Mouse (Mus musculus) kidney, adult 2 months (tissue): ENCODE measurements around the gene Zfp273. TPM values are rescaled to one million over a fixed set of nuclear protein-coding genes. Genes with fewer than 3 reads are reported as not detected.

Experiments
- DNase-seq: peaks from one replicate; pipeline ENCODE4 v3.0.0; 2021
- H3K27ac ChIP-seq: fragments of 200-500 bp; 2 replicates; pipeline ENCODE4 v1.5.1; 2012; ENCODE audit warnings: low read depth, low read length, control low read depth, inconsistent platforms; ENCODE audit not compliant: insufficient read depth
- H3K27me3 ChIP-seq: fragments of 200-500 bp; replicated peaks from 2 replicates; pipeline ENCODE4 v1.6.1; 2012; ENCODE audit warnings: mild to moderate bottlenecking, moderate library complexity, low read length, inconsistent platforms; ENCODE audit not compliant: control insufficient read depth, insufficient read depth
- H3K36me3 ChIP-seq: fragments of 200-500 bp; 2 replicates; pipeline ENCODE4 v1.6.1; 2012; ENCODE audit warnings: mild to moderate bottlenecking, moderate library complexity, low read length, inconsistent platforms; ENCODE audit not compliant: control insufficient read depth, insufficient read depth
- H3K4me1 ChIP-seq: fragments of 200-500 bp; 2 replicates; pipeline ENCODE4 v1.6.1; 2011; ENCODE audit warnings: low read length; ENCODE audit not compliant: control insufficient read depth, insufficient read depth
- H3K4me3 ChIP-seq: fragments of 200-500 bp; 2 replicates; pipeline ENCODE4 v1.5.1; 2011; ENCODE audit warnings: mild to moderate bottlenecking, low read depth, low read length, control low read depth; ENCODE audit not compliant: insufficient read depth
- CTCF ChIP-seq: fragments of 200-500 bp; conservative IDR thresholded peaks from 2 replicates; pipeline ENCODE4 v1.5.1; 2011; ENCODE audit warnings: low read depth, mild to moderate bottlenecking, control low read depth, low read length, moderate library complexity, mixed read lengths; ENCODE audit not compliant: insufficient read depth, insufficient read length
- POLR2A ChIP-seq: fragments of 200-500 bp; IDR thresholded peaks from one replicate; pipeline ENCODE4 v1.6.1; 2011; ENCODE audit warnings: low read depth, low read length, control low read depth
- WGBS: fragments of 180-500 bp; shearing (Covaris S2); methylation state at CpG from one replicate; pipeline ENCODE4 v1.1.7; 2018; 5-methylcytosine and 5-hydroxymethylcytosine counted together
- polyA plus RNA-seq: library from polyadenylated mRNA; depleted of rRNA; stranded (reverse); fragments of >200 nt; gene quantifications from 2 replicates; pipeline ENCODE4 v1.2.3, GENCODE M21; 2012

Zfp273 gene
- polyA plus RNA-seq, 1 experiment = 1.1 TPM

DNA sequence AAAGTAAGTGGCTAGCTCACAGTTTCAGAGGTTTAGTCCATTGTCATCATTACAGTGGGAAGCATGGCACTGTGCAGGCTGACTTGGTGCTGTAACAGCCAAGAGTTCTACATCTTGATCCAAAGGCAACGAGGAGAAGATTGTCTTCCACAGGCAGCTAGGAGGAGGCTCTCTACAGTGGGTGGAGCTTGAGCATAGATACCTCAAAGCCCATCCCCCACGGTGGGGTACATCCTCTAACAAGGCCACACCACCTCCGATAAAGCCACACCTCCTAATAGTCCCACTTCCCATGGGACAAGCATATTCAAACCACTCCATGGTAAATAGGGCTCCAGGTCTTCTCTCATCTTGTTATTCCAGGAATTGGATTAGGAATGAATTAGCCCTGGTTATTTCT is 36.8 kb downstream of the Zfp273 start:
- H3K36me3 ChIP-seq = no peaks in the 10 kb centered on the region
- H3K4me3 ChIP-seq = no peak overlapping the region
- H3K27ac ChIP-seq = no peak overlapping the region
- TF ChIP-seq CTCF (no peak), POLR2A (no peak)
- H3K4me1 ChIP-seq = no peaks in the 10 kb centered on the region
- 84% methylated on average over 3 of the region's 3 CpGs for WGBS
- no peak for DNase-seq
- H3K27me3 ChIP-seq = no peaks in the 10 kb centered on the region

DNA sequence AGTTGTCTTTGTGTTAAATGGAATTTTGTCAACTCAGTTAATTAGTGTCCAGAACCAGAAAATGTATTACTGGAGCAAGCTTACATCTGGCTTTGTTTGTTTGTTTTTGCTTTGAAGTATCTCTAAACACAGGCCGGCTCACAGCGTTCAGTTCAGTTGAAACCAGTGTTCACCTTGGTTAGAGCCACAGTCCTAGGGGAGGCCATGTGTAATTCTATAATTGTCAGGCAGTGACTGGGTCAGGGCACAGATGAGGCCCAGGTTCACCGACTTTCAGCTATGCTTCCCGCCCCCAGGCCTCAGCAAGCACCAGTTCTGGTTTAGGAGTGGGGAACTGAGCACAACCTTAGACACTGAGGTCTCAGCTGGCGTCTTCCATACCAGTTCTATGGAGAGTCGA is 39.6 kb downstream of the Zfp273 start:
- Histone ChIP-seq H3K36me3 (no peaks in the 10 kb centered on the region), H3K27me3 (no peaks in the 10 kb centered on the region), H3K27ac (no peak overlapping the region), H3K4me1 (no peaks in the 10 kb centered on the region), H3K4me3 (no peak overlapping the region)
- 49% methylated on average over 6 of the region's 6 CpGs for WGBS
- TF ChIP-seq POLR2A (no peak), CTCF (no peak)
- DNase-seq = no peak

DNA sequence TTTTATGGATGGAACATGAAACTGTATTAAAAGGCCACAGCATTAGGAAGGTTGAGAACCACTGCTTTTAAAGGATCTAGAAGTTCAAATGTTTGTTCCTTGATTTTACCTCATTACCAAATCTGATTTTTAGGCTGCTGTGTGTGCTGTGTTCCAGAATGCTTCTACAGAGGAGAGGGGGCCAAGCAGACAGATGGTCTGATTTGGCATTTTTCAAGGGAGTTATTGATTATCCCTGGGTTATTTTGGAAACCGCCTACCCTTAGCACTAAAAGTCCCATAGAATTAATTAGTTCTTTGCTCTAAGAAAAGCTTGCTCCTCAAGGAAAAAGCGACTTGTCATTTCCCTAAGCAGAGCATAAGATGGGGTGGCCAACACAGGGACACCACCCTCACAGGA is 40.4 kb downstream of the Zfp273 start:
- H3K4me3 ChIP-seq = no peak overlapping the region
- no peaks in the 10 kb centered on the region for H3K36me3 ChIP-seq
- no peaks in the 10 kb centered on the region for H3K4me1 ChIP-seq
- no peaks in the 10 kb centered on the region for H3K27me3 ChIP-seq
- WGBS = 88% methylated on average over 2 of the region's 2 CpGs
- H3K27ac ChIP-seq = no peak overlapping the region
- TF ChIP-seq POLR2A (no peak), CTCF (no peak)
- no peak for DNase-seq

- no peaks in the 10 kb centered on the region for H3K4me1 ChIP-seq
- TF ChIP-seq POLR2A (no peak), CTCF (no peak)
- H3K4me3 ChIP-seq = no peak overlapping the region
- H3K27me3 ChIP-seq = no peaks in the 10 kb centered on the region
- H3K36me3 ChIP-seq = no peaks in the 10 kb centered on the region
- DNase-seq = no peak
- WGBS = 17% methylated on average over 1 of the region's 1 CpGs
- H3K27ac ChIP-seq = no peak overlapping the region
Observed at GRCm38 (mm10) chr13:67857317-67857716, 43.8 kb downstream of the Zfp273 start.

- 83% methylated on average over 9 of the region's 9 CpGs for WGBS
- no peaks in the 10 kb centered on the region for H3K27me3 ChIP-seq
- H3K27ac ChIP-seq = no peak overlapping the region
- no peak for DNase-seq
- H3K4me3 ChIP-seq = no peak overlapping the region
- H3K4me1 ChIP-seq = no peaks in the 10 kb centered on the region
- TF ChIP-seq POLR2A (no peak), CTCF (no peak)
- no peaks in the 10 kb centered on the region for H3K36me3 ChIP-seq
Observed at GRCm38 (mm10) chr13:67862508-67862907, 49.0 kb downstream of the Zfp273 start.

DNA sequence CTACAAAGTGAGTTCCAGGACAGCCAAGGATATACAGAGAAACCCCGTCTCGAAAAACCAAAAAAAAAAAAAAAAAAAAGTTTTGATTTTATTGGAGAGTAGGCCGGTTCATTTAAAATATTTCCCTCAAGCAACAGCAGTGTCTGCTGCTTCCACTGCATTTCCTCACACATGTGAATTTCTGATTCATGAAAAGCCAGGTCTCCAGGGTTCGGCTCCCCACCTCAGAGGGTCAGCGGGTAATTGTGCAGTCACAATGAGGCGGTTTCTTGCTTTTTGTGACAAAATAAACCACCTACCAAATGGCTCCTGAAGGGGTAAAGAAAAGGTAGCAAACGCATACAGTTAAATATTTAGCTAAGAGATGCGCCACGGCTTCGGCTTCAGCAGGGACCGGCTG is 49.5 kb downstream of the Zfp273 start, which contains the start of gene BC048507:
Gene BC048507, plus strand, starts transcription at position 301 of the 400 bp plus-strand sequence.
- H3K36me3 ChIP-seq = no peaks in the 10 kb centered on the region
- WGBS = 80% methylated on average over 11 of the region's 11 CpGs
- no peak within 1 kb of the TSS for H3K4me3 ChIP-seq
- DNase-seq = no peak
- no peaks in the 10 kb centered on the region for H3K27me3 ChIP-seq
- no peak within 1 kb of the TSS for H3K27ac ChIP-seq
- H3K4me1 ChIP-seq = no peaks in the 10 kb centered on the region
- TF ChIP-seq CTCF (no peak), POLR2A (no peak)

- no peak for DNase-seq
- Histone ChIP-seq H3K27me3 (no peaks in the 10 kb centered on the region), H3K4me1 (no peaks in the 10 kb centered on the region), H3K27ac (no peak overlapping the region), H3K36me3 (no peaks in the 10 kb centered on the region), H3K4me3 (no peak overlapping the region)
- 67% methylated on average over 5 of the region's 5 CpGs for WGBS
- no peak for TF ChIP-seq CTCF
- TF ChIP-seq POLR2A = no peak
Observed at GRCm38 (mm10) chr13:67864764-67865350, 51.3 kb downstream of the Zfp273 start.
